Mouse (Mus musculus) skeletal muscle tissue, adult 2 months (tissue): ENCODE measurements around the gene Olfr1447.

Source experiments
- DNase-seq: peaks from one replicate; pipeline ENCODE4 v3.0.0-alpha.2; 2012; ENCODE audit warnings: low read depth, low spot score

The Olfr1447 gene

GRCm38 (mm10) chr19:12903643-12904042 is at the start of gene Olfr1447:
Gene Olfr1447 (minus strand): TSS chr19:12903743.
- no peak for DNase-seq

DNA sequence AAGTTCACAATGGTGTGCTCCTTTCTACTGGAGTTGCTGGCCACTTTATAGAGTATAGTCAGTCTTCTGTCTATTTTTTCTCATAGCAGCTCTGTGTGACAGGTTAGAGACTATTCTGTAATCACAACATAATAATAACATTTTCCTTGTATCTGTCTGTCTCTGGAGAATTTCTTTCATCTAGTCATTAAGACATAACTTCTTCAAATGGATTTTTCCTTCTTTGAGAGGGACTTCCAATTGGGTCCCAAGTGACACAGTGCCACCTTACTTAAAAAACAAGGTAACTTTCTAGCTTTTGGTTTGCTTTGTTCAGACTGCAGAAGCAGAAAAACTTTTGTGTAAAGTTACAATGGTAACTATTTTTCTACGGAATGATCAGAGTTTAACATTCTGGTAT is 46.4 kb upstream of the Olfr1447 start, which contains the start of gene Olfr1450:
Olfr1450 (plus strand) TSS at position 301 of the 400 bp plus-strand sequence.
- no peak for DNase-seq

DNA sequence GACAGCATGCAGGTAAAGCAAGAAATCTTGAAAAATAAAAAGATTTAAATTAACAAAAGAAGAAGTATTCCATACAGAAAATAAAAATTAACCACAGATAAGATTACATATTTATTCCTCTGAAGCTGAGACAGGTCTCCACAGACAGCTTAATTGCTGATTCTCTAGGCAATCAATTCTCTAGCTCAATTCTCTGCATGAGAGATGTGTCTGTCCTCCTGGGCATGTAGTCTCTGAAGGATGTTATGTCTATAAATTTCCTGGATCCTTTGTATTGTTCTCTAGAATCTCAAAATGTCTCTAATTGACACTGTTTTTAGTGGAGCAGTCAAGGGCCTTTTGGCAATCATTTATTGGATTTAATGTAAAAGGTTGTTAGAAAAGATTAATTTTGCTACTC is 27.0 kb upstream of the Olfr1447 start, which contains the start of gene Olfr1449:
Olfr1449 (plus strand) TSS at position 301 of the 400 bp plus-strand sequence.
- no peak for DNase-seq

GRCm38 (mm10) chr19:12924319-12924718 is 20.8 kb upstream of the Olfr1447 start, which contains the start of gene Olfr1448:
Gene Olfr1448 (minus strand): TSS chr19:12924419.
- no peak for DNase-seq

GRCm38 (mm10) chr19:12893424-12893823 is 10.1 kb downstream of the Olfr1447 start, which contains the start of gene Olfr1446:
Gene Olfr1446 (minus strand): TSS chr19:12893524.
- no peak for DNase-seq

DNA sequence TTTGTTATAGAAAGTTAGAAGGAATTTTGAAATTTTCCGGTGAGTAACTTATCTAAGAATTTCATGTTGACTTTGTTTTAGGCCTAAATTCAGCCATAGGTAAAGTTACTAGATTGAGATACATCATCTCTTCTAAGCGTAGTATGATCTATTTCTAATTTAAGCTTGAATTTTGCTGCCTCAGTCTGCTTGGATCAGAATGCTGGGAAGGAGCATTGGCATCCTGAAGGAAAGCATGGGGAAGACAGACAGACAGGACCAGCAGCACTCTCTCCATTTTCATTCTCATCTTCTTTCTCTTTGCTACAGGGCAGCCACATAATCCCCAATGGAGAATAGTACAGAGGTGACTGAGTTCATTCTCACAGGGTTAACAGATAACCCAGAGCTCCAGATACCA is 20.0 kb downstream of the Olfr1447 start, which contains the start of gene Olfr1445:
Olfr1445 (plus strand) TSS at position 301 of the 400 bp plus-strand sequence.
- DNase-seq = no peak

DNA sequence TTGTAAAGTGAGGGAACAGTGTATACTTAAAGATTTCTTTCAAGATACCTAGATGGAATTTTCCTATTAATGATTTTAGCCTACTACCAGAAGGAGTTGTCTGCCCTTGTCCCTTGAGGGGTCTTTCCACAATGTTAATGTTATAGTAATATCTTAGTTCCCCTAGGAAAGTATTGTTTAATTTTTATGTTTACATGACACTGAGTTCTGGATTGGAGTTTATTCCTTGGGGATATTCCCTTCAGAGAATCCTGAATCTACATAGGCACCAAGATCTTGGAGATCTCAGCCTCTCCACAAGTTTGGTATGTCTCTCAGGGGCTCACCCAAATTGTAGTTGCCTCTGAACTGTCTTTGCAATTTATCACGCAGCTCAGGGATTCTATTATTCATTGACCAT is 46.6 kb downstream of the Olfr1447 start, which contains the start of gene Olfr1444:
Olfr1444 (plus strand) TSS at position 301 of the 400 bp plus-strand sequence.
- no peak for DNase-seq
